Mouse (Mus musculus) MEL (cell line): Measurements from ENCODE around the gene Defb30.

Experiments
- CTCF ChIP-seq, 3 experiments: IDR thresholded peaks in 2 of 3; conservative IDR thresholded peaks in 1 of 3; 2 replicates each; pipeline ENCODE4 v1.5.1; 2011 to 2012; ENCODE audit warnings: low read length in 3 of 3, low read depth in 2 of 3, mild to moderate bottlenecking in 2 of 3, improper control_type of control experiment in 1 of 3, inconsistent platforms in 1 of 3, mixed read lengths in 1 of 3, moderate library complexity in 1 of 3; ENCODE audit not compliant: control insufficient read depth in 1 of 3, insufficient read depth in 1 of 3, poor library complexity in 1 of 3, severe bottlenecking in 1 of 3
- EP300 ChIP-seq, 2 experiments: IDR thresholded peaks; 2 replicates each; pipeline ENCODE4 v1.6.1; 2011; ENCODE audit warnings: improper control_type of control experiment in 2 of 2, low read length in 2 of 2, low read depth in 1 of 2, mild to moderate bottlenecking in 1 of 2
- MAX ChIP-seq: IDR thresholded peaks from 2 replicates; pipeline ENCODE4 v1.6.1; 2011; ENCODE audit warnings: low read length, improper control_type of control experiment
- NELFE ChIP-seq: IDR thresholded peaks from 2 replicates; pipeline ENCODE4 v1.6.1; 2011; ENCODE audit warnings: low read depth, low read length, improper control_type of control experiment
- POLR2A ChIP-seq, 2 experiments: IDR thresholded peaks; 2 replicates each; pipeline ENCODE4 v1.6.1; 2011 to 2012; ENCODE audit warnings: low read length in 2 of 2, mild to moderate bottlenecking in 2 of 2, control low read depth in 1 of 2, improper control_type of control experiment in 1 of 2, low read depth in 1 of 2, moderate library complexity in 1 of 2; ENCODE audit not compliant: control insufficient read depth in 1 of 2, insufficient read depth in 1 of 2, poor library complexity in 1 of 2
- RAD21 ChIP-seq: IDR thresholded peaks from 2 replicates; pipeline ENCODE4 v1.6.1; 2011; ENCODE audit warnings: mild to moderate bottlenecking, low read depth, low read length, improper control_type of control experiment
- TAL1 ChIP-seq: IDR thresholded peaks from 2 replicates; pipeline ENCODE4 v1.6.1; 2012; ENCODE audit warnings: mild to moderate bottlenecking, inconsistent platforms, low read length, moderate library complexity, mixed read lengths
- UBTF ChIP-seq: IDR thresholded peaks from 2 replicates; pipeline ENCODE4 v1.6.1; 2012; ENCODE audit warnings: low read depth, mild to moderate bottlenecking, inconsistent platforms, low read length, improper control_type of control experiment, moderate library complexity, borderline replicate concordance; ENCODE audit not compliant: insufficient read depth
- USF2 ChIP-seq, 2 experiments: IDR thresholded peaks; 2 replicates each; pipeline ENCODE4 v1.6.1; 2011 to 2012; ENCODE audit warnings: improper control_type of control experiment in 2 of 2, low read length in 2 of 2, borderline replicate concordance in 1 of 2, inconsistent platforms in 1 of 2, low read depth in 1 of 2, mild to moderate bottlenecking in 1 of 2; ENCODE audit not compliant: insufficient read depth in 1 of 2

DNA sequence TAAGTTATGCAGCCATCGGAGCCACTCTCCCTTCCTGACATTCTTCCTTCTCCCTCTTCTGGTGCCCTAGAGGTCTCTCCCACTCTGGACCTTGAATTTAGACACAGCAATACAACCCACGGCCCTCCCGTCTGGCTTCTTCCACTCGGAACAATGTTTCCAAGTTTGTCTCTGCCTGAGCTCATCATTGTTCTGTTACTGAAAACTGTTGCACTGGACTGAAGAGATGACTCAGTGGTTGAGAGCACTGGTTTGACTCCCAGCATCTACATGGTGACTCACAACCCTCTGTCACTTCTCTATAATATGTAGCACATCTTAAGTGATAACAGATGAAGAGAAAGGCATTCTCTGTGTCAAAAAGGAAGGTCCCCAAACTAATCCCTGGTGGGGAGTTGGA is 35.1 kb downstream of the Defb30 start:
- TF ChIP-seq MAX: no peak
- no peak for TF ChIP-seq EP300 (IDR thresholded peaks at IDR 0.05; ENCODE audit: low read depth in 1 of 2, low read length in 2 of 2)
- no peak for TF ChIP-seq UBTF
- TF ChIP-seq CTCF (IDR thresholded peaks at IDR 0.05 in 2 of 3, conservative IDR thresholded peaks at IDR 0.05 in 1 of 3; ENCODE audit: control insufficient read depth in 1 of 3, insufficient read depth in 1 of 3, low read depth in 2 of 3, low read length in 3 of 3, poor library complexity in 1 of 3, severe bottlenecking in 1 of 3): no peak
- TF ChIP-seq RAD21: no peak
- TF ChIP-seq NELFE: no peak
- no peak for TF ChIP-seq USF2 (IDR thresholded peaks at IDR 0.05; ENCODE audit: borderline replicate concordance in 1 of 2, insufficient read depth in 1 of 2, low read depth in 1 of 2, low read length in 2 of 2)
- no peak for TF ChIP-seq POLR2A (IDR thresholded peaks at IDR 0.05; ENCODE audit: control insufficient read depth in 1 of 2, insufficient read depth in 1 of 2, low read depth in 1 of 2, low read length in 2 of 2, poor library complexity in 1 of 2)
- TF ChIP-seq TAL1: no peak
